Mouse (Mus musculus): ENCODE data around the gene Npffr2. TPM values are rescaled to one million over a fixed set of nuclear protein-coding genes. Genes with fewer than 3 reads are reported as not detected.
A peak's percentile ranks its signal among the peaks of the same experiment; 100 is the strongest.

Gene Npffr2
- polyA plus RNA-seq, 1 experiment from 2014 or later = not detected

GRCm38 (mm10) chr5:89578678-89579077, 51.4 kb downstream of the Npffr2 start:
- Histone ChIP-seq H3K9me3 (no peaks in the 10 kb centered on the region), H3K4me2 (no peak overlapping the region), H3K36me3 (no peaks in the 10 kb centered on the region), H3K9ac (no peak overlapping the region), H3K27me3 (no peaks in the 10 kb centered on the region), H3K4me3 (no peak overlapping the region), H3K27ac (no peak overlapping the region), H3K4me1 (no peaks in the 10 kb centered on the region)
- no peak for ATAC-seq (ENCODE audit: borderline replicate concordance, extremely low read depth, low FRiP score, low TSS enrichment)
- 55% methylated on average over 1 of the region's 1 CpGs for WGBS

GRCm38 (mm10) chr5:89579181-89579580, 52.0 kb downstream of the Npffr2 start:
- no peak for ATAC-seq (ENCODE audit: borderline replicate concordance, extremely low read depth, low FRiP score, low TSS enrichment)
- no peaks in the 10 kb centered on the region for H3K36me3 ChIP-seq
- H3K27me3 ChIP-seq = no peaks in the 10 kb centered on the region
- H3K4me3 ChIP-seq = no peak overlapping the region
- H3K4me2 ChIP-seq = no peak overlapping the region
- H3K9ac ChIP-seq = no peak overlapping the region
- H3K4me1 ChIP-seq = no peaks in the 10 kb centered on the region
- WGBS = 85% methylated on average over 1 of the region's 1 CpGs
- H3K9me3 ChIP-seq = no peaks in the 10 kb centered on the region
- no peak overlapping the region for H3K27ac ChIP-seq

GRCm38 (mm10) chr5:89581143-89581542, 53.9 kb downstream of the Npffr2 start:
- Histone ChIP-seq H3K27ac (no peak overlapping the region), H3K27me3 (no peaks in the 10 kb centered on the region), H3K4me2 (no peak overlapping the region), H3K36me3 (no peaks in the 10 kb centered on the region), H3K4me1 (no peaks in the 10 kb centered on the region), H3K9ac (no peak overlapping the region), H3K9me3 (no peaks in the 10 kb centered on the region), H3K4me3 (no peak overlapping the region)
- ATAC-seq (ENCODE audit: borderline replicate concordance, extremely low read depth, low FRiP score, low TSS enrichment) = no peak
- WGBS = 52% methylated on average over 1 of the region's 1 CpGs

- Histone ChIP-seq H3K4me1 (no peaks in the 10 kb centered on the region), H3K27me3 (no peaks in the 10 kb centered on the region), H3K9me3 (no peaks in the 10 kb centered on the region), H3K9ac (no peak overlapping the region), H3K4me3 (no peak overlapping the region), H3K27ac (no peak overlapping the region), H3K36me3 (no peaks in the 10 kb centered on the region), H3K4me2 (no peak overlapping the region)
- 76% methylated on average over 5 of the region's 5 CpGs for WGBS
- ATAC-seq (ENCODE audit: borderline replicate concordance, extremely low read depth, low FRiP score, low TSS enrichment) = no peak
Observed at GRCm38 (mm10) chr5:89581742-89582366, 54.6 kb downstream of the Npffr2 start.

DNA sequence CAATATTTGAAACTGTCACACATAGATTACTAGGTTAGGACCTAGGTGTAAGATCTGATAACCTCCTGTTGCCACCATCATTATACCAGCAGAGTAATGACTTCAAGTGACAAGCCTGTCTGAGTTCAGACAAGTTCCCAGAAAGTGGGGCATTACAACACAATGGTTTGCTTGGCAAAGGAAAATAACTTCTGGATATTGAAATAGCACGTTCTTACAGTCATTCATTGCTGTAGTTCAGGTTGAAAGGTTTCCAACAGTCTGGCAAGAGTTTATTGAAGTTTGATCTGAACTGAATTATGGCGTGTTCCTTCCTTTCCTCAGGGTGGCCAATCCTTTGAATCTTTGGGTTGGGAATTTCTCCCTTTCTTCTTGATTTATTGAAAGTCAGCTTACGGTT, 57.8 kb downstream of the Npffr2 start:
- H3K4me3 ChIP-seq = no peak overlapping the region
- 62% methylated on average over 3 of the region's 3 CpGs for WGBS
- no peak overlapping the region for H3K9ac ChIP-seq
- H3K9me3 ChIP-seq = no peaks in the 10 kb centered on the region
- H3K36me3 ChIP-seq = no peaks in the 10 kb centered on the region
- no peak overlapping the region for H3K27ac ChIP-seq
- H3K27me3 ChIP-seq = no peaks in the 10 kb centered on the region
- H3K4me1 ChIP-seq = no peaks in the 10 kb centered on the region
- ATAC-seq (ENCODE audit: borderline replicate concordance, extremely low read depth, low FRiP score, low TSS enrichment) = no peak
- no peak overlapping the region for H3K4me2 ChIP-seq

- no peaks in the 10 kb centered on the region for H3K27me3 ChIP-seq
- H3K9me3 ChIP-seq = no peaks in the 10 kb centered on the region
- 80% methylated on average over 4 of the region's 4 CpGs for WGBS
- no peaks in the 10 kb centered on the region for H3K36me3 ChIP-seq
- no peak overlapping the region for H3K4me3 ChIP-seq
- H3K27ac ChIP-seq = no peak overlapping the region
- H3K4me1 ChIP-seq = no peaks in the 10 kb centered on the region
- no peak for ATAC-seq (ENCODE audit: borderline replicate concordance, extremely low read depth, low FRiP score, low TSS enrichment)
- no peak overlapping the region for H3K4me2 ChIP-seq
- H3K9ac ChIP-seq = no peak overlapping the region
Observed at GRCm38 (mm10) chr5:89592301-89592700, 65.1 kb downstream of the Npffr2 start.

GRCm38 (mm10) chr5:89611322-89612015, 84.2 kb downstream of the Npffr2 start:
- no peak for ATAC-seq (ENCODE audit: borderline replicate concordance, extremely low read depth, low FRiP score, low TSS enrichment)
- Histone ChIP-seq H3K4me1 (no peaks in the 10 kb centered on the region), H3K36me3 (no peaks in the 10 kb centered on the region), H3K4me2 (no peak overlapping the region), H3K27me3 (no peaks in the 10 kb centered on the region), H3K27ac (no peak overlapping the region), H3K9me3 (no peaks in the 10 kb centered on the region), H3K9ac (no peak overlapping the region), H3K4me3 (no peak overlapping the region)
- WGBS = 50% methylated on average over 2 of the region's 2 CpGs

DNA sequence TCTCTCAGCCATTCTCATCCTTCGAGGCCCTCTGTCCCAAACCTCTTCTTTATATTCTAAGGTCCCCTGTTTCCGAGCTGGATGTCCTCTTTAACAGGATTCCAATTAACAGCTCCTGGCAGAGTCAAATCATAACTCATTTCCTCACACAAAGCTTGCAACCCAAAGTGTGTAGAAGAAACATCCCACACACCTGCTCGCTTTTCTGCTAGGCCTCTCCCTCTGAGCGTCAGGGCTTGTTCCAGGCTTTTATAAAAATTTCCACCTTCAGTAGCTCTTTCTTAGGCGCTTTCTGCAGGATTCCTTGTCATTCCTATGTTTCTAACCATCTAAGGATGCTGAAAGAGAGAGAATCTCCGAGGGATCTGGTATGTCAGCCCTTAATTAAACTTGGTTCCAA, 85.0 kb downstream of the Npffr2 start:
- Histone ChIP-seq H3K36me3 (no peaks in the 10 kb centered on the region), H3K27ac (no peak overlapping the region), H3K27me3 (no peaks in the 10 kb centered on the region), H3K9me3 (no peaks in the 10 kb centered on the region), H3K4me3 (no peak overlapping the region), H3K4me1 (no peaks in the 10 kb centered on the region), H3K4me2 (no peak overlapping the region), H3K9ac (no peak overlapping the region)
- no peak for ATAC-seq (ENCODE audit: borderline replicate concordance, extremely low read depth, low FRiP score, low TSS enrichment)
- 72% methylated on average over 6 of the region's 6 CpGs for WGBS

- no peaks in the 10 kb centered on the region for H3K27me3 ChIP-seq
- ATAC-seq (ENCODE audit: borderline replicate concordance, extremely low read depth, low FRiP score, low TSS enrichment) = peak; percentile 75; the same call in 1 of the 2 replicates
- 15% methylated on average over 1 of the region's 1 CpGs for WGBS
Observed at GRCm38 (mm10) chr5:89631599-89631998, 104.4 kb downstream of the Npffr2 start.

More at GRCm38 (mm10) chr5:89631599-89631998, 104.4 kb downstream of the Npffr2 start:
- Histone ChIP-seq H3K9ac (no peak overlapping the region), H3K36me3 (no peaks in the 10 kb centered on the region), H3K4me3 (no peak overlapping the region), H3K27ac (no peak overlapping the region), H3K9me3 (no peaks in the 10 kb centered on the region), H3K4me1 (no peaks in the 10 kb centered on the region), H3K4me2 (no peak overlapping the region)

Other genes starting within 250 kb of the Npffr2 start
- gene Gc, start 69.5 kb upstream of the Npffr2 start, polyA plus RNA-seq (2015; fragmentation: Nextera tagmentation; extraction: Ambion mirVana) = 0.70 and 2.2 TPM in 2 replicates

Measured in lung, embryonic 15.5 days (tissue).